Mouse (Mus musculus): Measurements from ENCODE around the gene Syngr3.
"Not testable (repeated sequence)": the region's sequence is repeated elsewhere in the genome, so short reads cannot be mapped to it uniquely, and the experiment has no call there.

Syngr3 gene

GRCm38 (mm10) chr17:24676877-24677276, 12.9 kb downstream of the Syngr3 start:
- DNase-seq (ENCODE audit: low read depth): no peak

- DNase-seq (ENCODE audit: low read depth): peak; percentile 89
Measured at GRCm38 (mm10) chr17:24676187-24676586, 13.6 kb downstream of the Syngr3 start.

GRCm38 (mm10) chr17:24674277-24674676, 15.5 kb downstream of the Syngr3 start:
- DNase-seq (ENCODE audit: low read depth): no peak

DNA sequence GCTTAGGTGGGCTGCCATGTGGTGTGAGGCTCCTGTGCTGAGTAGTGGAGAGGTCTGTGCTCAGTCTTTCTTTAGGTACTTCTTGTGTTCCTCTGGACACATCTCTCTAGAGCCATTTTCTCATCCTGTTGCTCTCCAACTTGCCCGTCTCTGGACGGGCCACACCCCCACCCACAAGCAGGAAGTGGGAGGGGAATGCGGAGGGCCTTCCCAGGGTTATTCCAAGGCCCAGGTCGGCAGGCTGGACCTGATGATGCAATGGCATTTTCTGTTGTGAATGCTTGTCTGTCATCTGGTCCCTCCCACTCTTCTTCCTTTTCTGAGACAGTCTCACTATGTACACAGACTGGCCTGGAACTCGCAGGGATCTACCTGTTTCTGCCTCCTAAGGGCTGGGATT, 17.6 kb downstream of the Syngr3 start:
- DNase-seq (ENCODE audit: low read depth): no peak

DNA sequence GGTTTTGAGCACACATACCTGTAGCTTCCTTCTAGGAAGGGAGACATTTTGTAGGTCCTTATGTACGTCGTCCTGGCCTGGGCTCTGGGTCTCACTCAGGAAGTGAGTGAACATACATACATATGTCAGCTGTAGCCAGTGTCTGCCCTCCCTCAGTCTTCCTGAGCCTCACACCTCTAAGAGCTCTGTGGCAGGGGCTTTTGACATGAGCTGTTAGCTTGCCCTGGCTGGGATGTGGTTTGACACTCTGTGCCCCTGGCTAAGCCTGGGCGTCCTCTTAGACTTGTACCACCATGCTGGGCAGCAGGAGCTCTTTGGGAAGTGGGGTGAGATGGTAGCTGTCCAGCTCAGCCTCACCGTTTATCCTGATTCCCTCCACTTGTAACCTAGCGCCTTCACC, 18.4 kb downstream of the Syngr3 start:
- peak; percentile 43 for DNase-seq (ENCODE audit: low read depth)

DNA sequence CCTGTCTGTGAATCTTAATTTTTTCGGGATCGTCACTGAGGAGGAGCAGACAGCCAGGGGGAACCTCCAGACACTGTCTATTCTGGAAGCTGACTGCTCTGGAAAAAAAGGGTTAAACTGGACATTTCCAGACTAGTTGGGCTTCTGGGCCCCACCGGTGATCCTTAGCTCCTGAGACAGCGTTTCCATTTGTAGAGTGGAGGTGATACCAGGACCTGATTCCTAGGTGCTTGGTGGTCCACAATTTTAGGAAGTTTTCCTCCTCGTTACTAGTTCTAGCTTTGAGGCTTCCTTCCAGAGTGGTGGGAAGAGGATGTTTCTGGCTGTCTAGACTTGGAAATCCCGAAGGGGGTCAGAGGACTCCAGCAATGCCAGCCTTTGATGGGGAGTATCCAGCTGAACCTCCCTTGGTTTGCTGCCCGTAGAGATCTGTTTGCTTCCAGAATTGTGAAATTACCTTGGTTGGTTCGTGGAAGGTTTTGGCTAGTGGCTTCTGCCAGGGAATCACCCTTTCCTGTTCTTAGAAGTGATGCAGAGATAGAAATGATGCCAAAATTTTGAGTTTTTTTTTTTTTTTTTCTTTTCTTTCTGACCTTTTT, 19.4 kb downstream of the Syngr3 start:
- no peak for DNase-seq (ENCODE audit: low read depth)

- peak; percentile 95 for DNase-seq (ENCODE audit: low read depth)
Measured at GRCm38 (mm10) chr17:24669545-24670245, 20.1 kb downstream of the Syngr3 start, which contains the start of gene Zfp598. TSS of gene Zfp598 (plus strand) at chr17:24669687.

GRCm38 (mm10) chr17:24669214-24669544, 20.6 kb downstream of the Syngr3 start:
- not testable (repeated sequence) for DNase-seq (ENCODE audit: low read depth)

GRCm38 (mm10) chr17:24667416-24667815, 22.3 kb downstream of the Syngr3 start:
- peak; percentile 85 for DNase-seq (ENCODE audit: low read depth)

DNA sequence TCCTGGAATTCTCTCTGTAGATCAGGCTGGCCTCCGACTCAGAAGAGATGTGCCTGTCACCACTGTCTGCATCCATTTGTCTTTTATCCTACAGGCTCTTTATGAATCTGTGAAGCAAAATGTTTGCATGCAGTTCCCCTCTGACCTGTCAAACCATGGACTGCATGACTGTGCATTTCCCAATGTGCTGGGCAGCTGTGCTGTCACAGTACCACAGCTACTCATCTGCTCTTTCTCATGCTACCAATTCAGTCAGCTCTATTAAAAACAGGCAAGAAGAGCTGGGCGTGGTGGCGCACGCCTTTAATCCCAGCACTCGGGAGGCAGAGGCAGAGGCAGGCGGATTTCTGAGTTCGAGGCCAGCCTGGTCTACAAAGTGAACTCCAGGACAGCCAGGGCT, 22.7 kb downstream of the Syngr3 start:
- not testable (repeated sequence) for DNase-seq (ENCODE audit: low read depth)

DNA sequence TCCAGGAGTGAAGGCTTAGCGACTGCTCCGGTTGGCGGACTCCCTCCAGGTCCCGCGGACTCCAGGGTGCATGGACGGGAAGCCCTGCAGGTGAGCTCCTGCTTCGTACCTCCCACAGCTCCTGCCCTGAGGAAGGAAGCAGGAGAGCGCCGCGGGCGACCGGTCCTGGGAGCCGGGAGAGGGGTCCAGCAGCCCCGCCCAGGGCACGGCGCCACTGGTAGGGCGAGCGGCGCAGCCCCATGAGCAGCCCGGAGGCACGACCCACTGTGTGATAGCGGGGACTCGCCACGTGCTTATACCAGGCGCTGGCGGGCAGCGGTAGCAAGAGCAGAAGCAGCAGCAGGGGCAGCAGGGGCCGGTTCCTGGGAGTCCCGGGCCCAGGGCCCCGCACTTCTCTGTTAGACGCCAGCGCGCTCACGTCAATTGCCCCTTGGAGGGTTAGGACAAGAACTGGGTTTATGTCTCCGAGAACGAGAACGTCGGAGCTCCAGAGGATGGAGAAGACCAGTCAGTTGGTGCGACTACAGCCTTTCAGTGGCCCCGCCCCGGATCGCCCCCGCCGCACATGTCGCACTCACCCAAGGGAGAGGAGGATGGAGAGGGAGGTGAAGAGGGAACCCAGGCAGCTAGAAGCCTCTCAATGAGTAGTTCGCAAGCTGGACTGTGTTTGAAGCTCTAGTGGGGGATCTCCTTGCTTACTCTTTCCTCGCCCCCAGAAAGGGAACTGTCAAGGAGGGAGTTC, 31.6 kb downstream of the Syngr3 start, which contains the start of gene Npw:
Gene Npw, minus strand, starts transcription at position 441 of the 742 bp plus-strand sequence.
- DNase-seq (ENCODE audit: low read depth): peak; percentile 54

GRCm38 (mm10) chr17:24654969-24655368, 34.8 kb downstream of the Syngr3 start:
- DNase-seq (ENCODE audit: low read depth): no peak

DNA sequence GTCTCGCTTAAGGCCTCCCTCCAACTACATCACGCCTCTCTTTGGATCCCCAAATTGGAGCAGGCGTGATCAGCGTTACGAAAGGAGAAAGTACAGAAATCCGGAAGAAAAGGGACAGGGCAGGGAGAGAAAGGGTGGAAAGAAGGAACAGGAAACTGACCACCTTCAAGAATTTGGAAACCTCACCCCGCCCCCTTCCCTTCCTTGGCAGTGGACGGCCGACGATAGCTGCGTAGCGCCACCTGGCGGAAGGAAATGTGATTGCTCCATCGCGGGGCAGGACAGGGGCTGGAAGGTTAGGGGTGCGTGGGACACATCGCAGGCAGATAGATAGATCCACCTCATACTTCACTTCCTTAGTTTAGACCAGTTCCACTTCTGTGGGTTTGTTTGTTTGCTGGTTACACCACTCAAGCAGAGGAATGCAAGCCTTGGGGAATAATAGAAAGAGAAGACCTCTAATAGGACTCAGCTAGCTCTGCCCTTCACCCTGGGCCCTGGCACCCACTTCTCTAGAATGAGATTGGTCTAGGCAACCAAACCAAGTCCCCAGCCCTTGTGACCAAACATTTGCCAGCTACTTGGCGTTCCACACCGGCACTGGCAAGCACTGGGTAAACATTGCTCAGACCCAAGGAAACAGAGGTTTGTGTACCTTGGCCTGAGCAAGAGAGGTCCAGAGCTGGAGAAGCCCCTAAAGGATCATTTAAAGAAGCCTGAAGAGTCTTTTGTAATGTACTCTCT, 35.6 kb downstream of the Syngr3 start:
- peak; percentile 88 for DNase-seq (ENCODE audit: low read depth)

DNA sequence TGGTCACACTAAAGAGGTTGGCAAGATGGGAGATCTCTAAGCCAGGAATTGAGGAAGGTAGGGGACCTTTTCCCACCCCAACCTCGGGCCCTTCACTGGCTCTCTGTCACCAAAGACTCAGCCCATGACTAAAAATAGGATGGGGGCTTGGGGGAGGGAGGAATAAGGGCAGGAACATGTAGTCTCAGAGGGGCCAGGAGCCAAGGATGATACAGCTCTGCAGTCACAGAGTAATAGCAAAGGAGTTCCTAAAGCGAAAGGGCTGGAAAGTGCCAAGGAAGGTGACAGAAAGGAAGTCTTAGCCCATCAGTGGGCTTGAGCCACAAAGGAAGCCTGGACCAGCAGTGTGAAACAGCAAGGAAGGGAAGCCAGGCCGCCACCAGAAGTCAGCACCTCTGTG, 37.9 kb downstream of the Syngr3 start:
- DNase-seq (ENCODE audit: low read depth): no peak

- no peak for DNase-seq (ENCODE audit: low read depth)
Measured at GRCm38 (mm10) chr17:24650766-24651165, 39.0 kb downstream of the Syngr3 start.

GRCm38 (mm10) chr17:24650070-24650616, 39.6 kb downstream of the Syngr3 start, which contains the start of gene Slc9a3r2:
TSS of gene Slc9a3r2 (minus strand) at chr17:24650327.
- DNase-seq (ENCODE audit: low read depth): peak; percentile 37

DNA sequence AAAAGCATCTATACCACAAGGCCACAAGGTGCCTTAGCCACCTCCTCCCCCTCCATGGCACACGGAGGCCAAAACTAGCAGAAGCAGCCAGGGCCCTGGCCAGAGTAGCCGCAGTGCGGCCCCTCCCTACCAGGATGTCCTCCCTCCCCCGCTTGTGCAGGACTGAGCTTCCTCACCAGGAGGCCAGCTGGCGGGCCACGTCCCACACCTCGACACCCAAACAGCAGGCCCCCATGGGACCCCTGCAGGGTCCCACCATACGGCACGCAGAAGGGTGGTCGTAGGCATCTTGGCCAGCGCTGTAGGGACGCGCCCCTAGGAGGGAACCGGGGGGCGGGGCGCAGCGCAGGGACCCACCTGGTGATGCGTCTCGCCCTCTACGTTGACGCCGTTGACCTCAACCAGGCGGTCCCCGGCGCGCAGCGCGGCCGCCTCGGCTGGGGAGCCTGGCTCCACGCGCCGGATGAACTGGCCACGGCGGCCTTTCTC, 40.1 kb downstream of the Syngr3 start:
- peak; percentile 34 for DNase-seq (ENCODE audit: low read depth)

- no peak for DNase-seq (ENCODE audit: low read depth)
Measured at GRCm38 (mm10) chr17:24648731-24649377, 40.9 kb downstream of the Syngr3 start.

DNA sequence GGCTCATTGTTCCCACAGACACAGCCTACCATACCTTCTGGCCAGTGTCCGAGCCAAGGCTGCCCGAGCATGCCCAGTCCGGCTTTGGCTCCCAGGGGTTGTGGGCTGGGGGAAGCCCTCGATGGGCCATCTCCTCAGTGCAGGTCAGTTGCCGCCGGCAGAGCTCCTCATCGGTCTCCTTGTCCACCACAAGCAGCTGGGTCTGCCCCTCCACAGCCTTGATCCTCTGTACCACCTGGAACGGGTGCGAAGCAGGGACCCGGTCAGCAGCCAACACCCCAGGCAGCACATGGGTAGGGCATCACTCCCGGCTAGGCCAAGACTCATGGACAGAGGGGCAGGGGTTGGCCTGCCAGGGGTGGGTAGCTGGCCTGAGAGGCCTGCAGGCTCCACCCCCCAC, 42.3 kb downstream of the Syngr3 start:
- no peak for DNase-seq (ENCODE audit: low read depth)

DNA sequence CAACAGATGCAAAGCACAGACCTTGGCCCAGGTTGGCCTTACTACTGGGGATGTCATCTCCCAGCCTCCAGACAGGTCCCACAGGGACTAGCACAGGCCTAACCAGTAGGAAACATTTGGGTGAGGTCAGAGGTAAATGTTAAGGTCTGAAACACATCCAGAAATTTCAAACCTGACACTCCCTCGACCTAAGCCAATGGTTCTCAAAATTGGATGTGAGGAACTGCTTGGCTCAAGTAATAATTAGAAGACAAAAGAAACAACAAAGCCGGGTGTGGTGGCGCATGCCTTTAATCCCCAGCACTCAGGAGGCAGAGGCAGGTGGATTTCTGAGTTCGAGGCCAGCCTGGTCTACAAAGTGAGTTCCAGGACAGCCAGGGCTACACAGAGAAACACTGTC, 43.4 kb downstream of the Syngr3 start:
- no peak for DNase-seq (ENCODE audit: low read depth)

GRCm38 (mm10) chr17:24645916-24646315, 43.8 kb downstream of the Syngr3 start:
- DNase-seq (ENCODE audit: low read depth): no peak
